Mouse (Mus musculus) G1E (cell line): ENCODE results near the gene Hook2. TPM values are rescaled to one million over a fixed set of nuclear protein-coding genes. Genes with fewer than 3 reads are reported as not detected.

Experiments
- ATAC-seq: 2 replicates; pipeline ENCODE4 v1.8.0; 2016; ENCODE audit warnings: mild to moderate bottlenecking; ENCODE audit not compliant: insufficient number of reproducible peaks, poor library complexity, low FRiP score, severe bottlenecking; ENCODE audit errors: extremely low read depth
- DNase-seq: peaks from one replicate; pipeline ENCODE4 v3.0.0; 2012; ENCODE audit warnings: low spot score
- H3K27me3 ChIP-seq: 2 replicates; pipeline ENCODE4 v1.6.1; 2012; ENCODE audit warnings: mild to moderate bottlenecking, low read length, inconsistent platforms; ENCODE audit not compliant: insufficient read depth
- H3K36me3 ChIP-seq: replicated peaks from 2 replicates; pipeline ENCODE3; 2012; ENCODE audit warnings: mild to moderate bottlenecking, inconsistent platforms
- H3K4me1 ChIP-seq: 2 replicates; pipeline ENCODE4 v1.6.1; 2012; ENCODE audit warnings: low read depth, low read length, inconsistent platforms, mixed read lengths; ENCODE audit not compliant: insufficient read depth
- H3K4me3 ChIP-seq: 2 replicates; pipeline ENCODE4 v1.5.1; 2012; ENCODE audit warnings: low read depth, mild to moderate bottlenecking, inconsistent platforms, low read length, moderate library complexity, mixed read lengths
- H3K9me3 ChIP-seq: replicated peaks from 2 replicates; pipeline ENCODE4 v1.6.1; 2012; ENCODE audit warnings: inconsistent platforms
- CTCF ChIP-seq: IDR thresholded peaks from 2 replicates; pipeline ENCODE4 v1.5.1; 2012; ENCODE audit warnings: low read depth, low read length, inconsistent platforms, mixed read lengths
- GATA1 ChIP-seq: IDR thresholded peaks from 2 replicates; pipeline ENCODE4 v1.6.1; 2012; ENCODE audit warnings: borderline replicate concordance, low read length, inconsistent platforms, mixed read lengths
- GATA2 ChIP-seq: IDR thresholded peaks from 2 replicates; pipeline ENCODE4 v1.6.1; 2012; ENCODE audit warnings: low read depth, low read length, inconsistent platforms, borderline replicate concordance
- POLR2AphosphoS5 ChIP-seq: IDR thresholded peaks from 2 replicates; pipeline ENCODE4 v1.6.1; 2012; ENCODE audit warnings: low read depth, low read length, inconsistent platforms; ENCODE audit not compliant: insufficient replicate concordance
- TAL1 ChIP-seq: conservative IDR thresholded peaks from 2 replicates; pipeline ENCODE4 v1.6.1; 2012; ENCODE audit warnings: low read depth, low read length, inconsistent platforms, mixed read lengths
- polyA plus RNA-seq: library from polyadenylated mRNA; stranded (reverse); fragments of >175 nt; gene quantifications from 2 replicates; pipeline ENCODE4 v1.2.3, GENCODE M21; 2012
- total RNA-seq, 2 experiments: library from RNA; stranded (forward) in 1 of 2; stranded (reverse) in 1 of 2; fragments of 200-1000 nt in 1 of 2; fragments of >200 nt in 1 of 2; fragmentation: Nextera tagmentation in 1 of 2; gene quantifications; 2 replicates each; pipeline ENCODE4 v1.2.3; 2014 to 2017

Hook2 gene
- total and polyA plus RNA-seq, 3 experiments, result 3.4 to 12.2 (median 8.2) TPM

DNA sequence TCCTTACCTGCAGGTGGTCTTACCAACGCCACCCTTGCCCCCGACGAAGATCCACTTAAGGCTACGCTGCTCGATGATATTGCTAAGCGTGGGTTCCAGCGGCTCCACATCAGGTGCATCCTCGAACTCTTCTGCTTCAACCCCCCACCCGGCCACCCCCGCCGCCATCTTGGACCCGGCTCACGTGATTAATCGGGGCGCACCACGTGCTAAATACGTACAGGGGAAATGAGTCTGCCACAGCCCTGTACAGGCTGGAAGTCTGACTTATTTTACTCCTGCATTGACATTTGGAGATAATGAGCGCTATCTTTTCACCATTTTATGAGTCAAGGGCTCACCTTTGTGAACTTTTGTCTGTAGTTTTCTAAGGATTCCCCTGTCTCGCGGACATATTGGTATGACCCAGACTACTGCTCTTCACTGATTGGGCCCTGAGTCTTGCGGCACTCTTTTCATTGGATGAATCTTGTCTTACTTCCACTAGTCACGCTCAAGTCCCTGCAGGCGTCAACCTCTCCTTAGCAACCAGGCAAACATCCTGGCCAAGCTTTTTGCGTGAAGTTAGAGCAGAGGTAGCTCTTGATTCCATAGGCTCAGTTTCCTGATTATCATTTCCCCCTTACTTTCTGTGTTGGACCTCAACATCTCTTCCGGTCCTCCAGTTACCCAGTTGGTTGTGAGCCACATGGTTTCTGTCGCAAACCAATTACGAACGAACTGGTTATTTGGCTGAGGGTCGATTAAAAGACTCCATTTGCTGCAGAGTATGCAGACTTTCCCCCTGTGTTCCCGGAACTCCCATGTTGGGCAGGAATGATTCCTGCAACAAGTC is 34.9 kb downstream of the Hook2 start, which contains the start of gene Asna1:
Gene Asna1, minus strand, starts transcription at position 184 of the 835 bp plus-strand sequence.
- DNase-seq (peak; percentile 90), ATAC-seq (peak; percentile 82)
- Histone ChIP-seq H3K4me3 (peak within 1 kb of the TSS; percentile 88), H3K36me3 (peaks cover 60% of the 10 kb centered on the region), H3K4me1 (peaks cover 62% of the 10 kb centered on the region), H3K9me3 (no peaks in the 10 kb centered on the region), H3K27me3 (no peaks in the 10 kb centered on the region)
- TF ChIP-seq TAL1 (no peak), GATA2 (no peak), GATA1 (no peak), CTCF (no peak), POLR2AphosphoS5 (no peak)

GRCm38 (mm10) chr8:85026670-85027515 is 36.5 kb downstream of the Hook2 start, which contains the start of gene Trir:
Trir (plus strand) TSS chr8:85026823.
- Histone ChIP-seq H3K27me3 (no peaks in the 10 kb centered on the region), H3K4me1 (peaks cover 70% of the 10 kb centered on the region), H3K4me3 (peak within 1 kb of the TSS; percentile 95), H3K9me3 (no peaks in the 10 kb centered on the region), H3K36me3 (peaks cover 59% of the 10 kb centered on the region)
- peak; percentile 70 for ATAC-seq
- TF ChIP-seq TAL1, result no peak
- TF ChIP-seq CTCF, result no peak
- no peak for TF ChIP-seq GATA1
- TF ChIP-seq GATA2, result no peak
- TF ChIP-seq POLR2AphosphoS5, result no peak
- DNase-seq, result peak; percentile 87

DNA sequence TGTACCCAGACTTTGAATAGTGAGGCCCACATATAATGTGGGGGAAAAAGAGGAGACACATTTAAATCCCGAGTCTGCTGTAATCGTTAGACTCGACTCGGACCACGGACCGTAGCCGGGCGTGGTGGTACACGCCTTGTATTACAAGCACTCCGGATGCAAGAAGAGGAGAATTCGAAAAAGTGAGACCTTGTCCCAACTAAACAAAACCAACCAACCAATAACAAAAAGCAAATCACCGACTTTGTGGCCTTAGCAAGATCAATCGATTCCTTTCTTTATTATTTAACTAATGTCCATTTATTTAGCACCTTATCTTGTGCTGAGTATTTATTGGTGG is 37.1 kb downstream of the Hook2 start:
- DNase-seq (no peak), ATAC-seq (no peak)
- TF ChIP-seq TAL1 (no peak), GATA1 (no peak), CTCF (no peak)
- Histone ChIP-seq H3K27me3 (no peaks in the 10 kb centered on the region), H3K4me3 (peak overlapping the region; percentile 95), H3K36me3 (peaks cover 59% of the 10 kb centered on the region), H3K9me3 (no peaks in the 10 kb centered on the region), H3K4me1 (peaks cover 68% of the 10 kb centered on the region)

DNA sequence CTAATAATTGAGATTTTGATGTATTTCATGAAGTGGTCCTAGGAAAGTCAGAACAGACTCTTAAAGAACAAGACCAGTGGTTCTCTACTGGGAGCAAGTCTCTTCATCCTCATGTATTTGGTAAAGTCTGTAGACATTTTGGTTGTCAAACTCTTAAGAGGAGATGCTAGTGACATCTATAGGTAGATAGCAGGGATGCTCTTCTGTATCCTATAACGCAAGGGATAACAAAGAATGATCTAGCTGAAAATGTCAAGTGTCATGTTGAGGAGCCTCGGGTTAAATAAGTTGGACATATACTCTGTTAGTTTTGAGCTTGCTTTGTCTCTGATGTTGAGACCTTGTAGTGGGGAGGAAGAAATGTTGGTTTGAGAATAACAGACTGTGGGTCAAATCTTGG is 37.5 kb downstream of the Hook2 start:
- no peak for TF ChIP-seq GATA2
- no peak for TF ChIP-seq POLR2AphosphoS5
- TF ChIP-seq GATA1, result no peak
- TF ChIP-seq TAL1, result no peak
- no peak for TF ChIP-seq CTCF
- peaks cover 69% of the 10 kb centered on the region for H3K4me1 ChIP-seq
- peak overlapping the region; percentile 95 for H3K4me3 ChIP-seq
- DNase-seq (no peak), ATAC-seq (no peak)
- no peaks in the 10 kb centered on the region for H3K27me3 ChIP-seq
- no peaks in the 10 kb centered on the region for H3K9me3 ChIP-seq
- peaks cover 61% of the 10 kb centered on the region for H3K36me3 ChIP-seq

GRCm38 (mm10) chr8:85029271-85029670 is 38.9 kb downstream of the Hook2 start:
- Histone ChIP-seq H3K4me1 (peaks cover 68% of the 10 kb centered on the region), H3K4me3 (peak overlapping the region; percentile 95; the same call in 1 of the 2 replicates), H3K36me3 (peaks cover 61% of the 10 kb centered on the region), H3K9me3 (no peaks in the 10 kb centered on the region), H3K27me3 (no peaks in the 10 kb centered on the region)
- DNase-seq (no peak), ATAC-seq (no peak)
- no peak for TF ChIP-seq GATA2
- no peak for TF ChIP-seq TAL1
- no peak for TF ChIP-seq POLR2AphosphoS5
- TF ChIP-seq GATA1, result no peak
- TF ChIP-seq CTCF, result no peak

DNA sequence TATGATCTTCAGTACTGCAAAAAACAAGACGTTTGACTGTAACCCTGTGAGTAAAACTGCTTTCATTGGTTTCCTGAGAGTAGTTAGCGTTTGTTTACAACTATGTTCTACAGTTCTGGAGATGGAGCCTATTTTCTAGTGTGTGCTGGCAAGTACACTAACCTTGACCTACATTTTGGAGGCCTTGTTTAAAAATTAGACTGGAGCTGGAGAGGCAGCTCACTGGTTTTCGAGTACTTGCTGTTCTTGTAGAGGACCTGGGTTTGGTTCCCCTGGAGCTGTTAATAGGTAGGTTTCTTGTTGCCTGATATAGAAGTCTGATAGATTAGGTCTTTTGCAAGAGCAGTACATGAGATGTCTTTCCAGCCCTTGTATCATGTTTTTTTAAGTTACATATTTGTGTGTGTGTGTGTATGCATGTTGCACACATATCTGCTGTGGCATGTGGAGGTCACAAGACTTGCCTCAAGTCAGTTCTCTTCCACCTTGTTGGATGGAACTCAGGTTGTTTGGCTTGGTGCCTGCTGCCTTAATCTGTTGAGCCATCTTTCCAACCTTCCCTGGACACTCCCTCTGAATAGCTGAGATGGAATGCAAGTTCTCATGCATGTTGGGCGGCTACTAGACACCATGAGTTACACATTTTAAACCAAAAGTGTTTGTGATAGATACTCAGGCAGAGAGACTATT is 42.4 kb downstream of the Hook2 start:
- H3K27me3 ChIP-seq, result no peaks in the 10 kb centered on the region
- H3K4me3 ChIP-seq, result no peak overlapping the region
- peaks cover 70% of the 10 kb centered on the region for H3K4me1 ChIP-seq
- H3K9me3 ChIP-seq, result no peaks in the 10 kb centered on the region
- no peak for DNase-seq
- TF ChIP-seq POLR2AphosphoS5 (no peak), TAL1 (no peak), GATA1 (no peak), CTCF (no peak), GATA2 (no peak)
- peaks cover 65% of the 10 kb centered on the region for H3K36me3 ChIP-seq
- no peak for ATAC-seq
